Mouse (Mus musculus) midbrain, embryonic 14.5 days (tissue): ENCODE results near the gene Chek2. TPM values are rescaled to one million over a fixed set of nuclear protein-coding genes. Genes with fewer than 3 reads are reported as not detected.
"Not testable (repeated sequence)": the region's sequence is repeated elsewhere in the genome, so short reads cannot be mapped to it uniquely, and the experiment has no call there.

Experiments used
- ATAC-seq: fragments of 200-750 bp; cut with Nextera tagmentation; 2 replicates; pipeline ENCODE4 v1.8.0; 2017; ENCODE audit warnings: moderate number of reproducible peaks, moderate library complexity; ENCODE audit not compliant: low FRiP score, low TSS enrichment
- DNase-seq: peaks from one replicate; pipeline ENCODE4 v3.0.0-alpha.2; 2015
- H3K27ac ChIP-seq: fragments of 300-500 bp; sonication (generic); replicated peaks from 2 replicates; pipeline ENCODE4 v1.5.1; 2014; ENCODE audit warnings: mild to moderate bottlenecking, low read depth, low read length, moderate library complexity
- H3K27me3 ChIP-seq: fragments of 300-500 bp; sonication (generic); 2 replicates; pipeline ENCODE4 v1.6.1; 2014; ENCODE audit warnings: low read length, control low read depth, mixed read lengths; ENCODE audit not compliant: control insufficient read depth, insufficient read depth
- H3K36me3 ChIP-seq: fragments of 300-500 bp; sonication (generic); 2 replicates; pipeline ENCODE4 v1.6.1; 2014; ENCODE audit warnings: low read length, control low read depth; ENCODE audit not compliant: control insufficient read depth, insufficient read depth
- H3K4me1 ChIP-seq: fragments of 300-500 bp; sonication (generic); 2 replicates; pipeline ENCODE4 v1.6.1; 2014; ENCODE audit warnings: mild to moderate bottlenecking, antibody characterized with exemption, low read length, control low read depth; ENCODE audit not compliant: control insufficient read depth, insufficient read depth
- H3K4me2 ChIP-seq: fragments of 300-500 bp; sonication (generic); 2 replicates; pipeline ENCODE4 v1.6.1; 2014; ENCODE audit warnings: mild to moderate bottlenecking, low read length, moderate library complexity
- H3K4me3 ChIP-seq: fragments of 300-500 bp; sonication (generic); replicated peaks from 2 replicates; pipeline ENCODE4 v1.5.1; 2014; ENCODE audit warnings: low read depth, low read length
- H3K9ac ChIP-seq: fragments of 300-500 bp; sonication (generic); replicated peaks from 2 replicates; pipeline ENCODE4 v1.6.1; 2014; ENCODE audit warnings: mild to moderate bottlenecking, low read length, moderate library complexity
- H3K9me3 ChIP-seq: fragments of 300-500 bp; sonication (generic); 2 replicates; pipeline ENCODE4 v1.6.1; 2016; ENCODE audit warnings: low read length, control low read depth, mixed read lengths; ENCODE audit not compliant: control insufficient read depth
- WGBS: fragments of 180-500 bp; shearing (Covaris S2); extraction: QIAGEN DNeasy Blood & Tissue Kit; methylation state at CpG from one replicate; pipeline ENCODE4 v1.1.7; 2014; 5-methylcytosine and 5-hydroxymethylcytosine counted together
- polyA plus RNA-seq: library from polyadenylated mRNA; unstranded; fragments of >200 nt; fragmentation: Nextera tagmentation; extraction: Ambion mirVana; gene quantifications from 2 replicates; pipeline ENCODE4 v1.2.1, GENCODE M21; 2014

Gene Chek2
- polyA plus RNA-seq, 1 experiment from 2014 or later, result 5.9 TPM

GRCm38 (mm10) chr5:110831036-110831720, 8.6 kb upstream of the Chek2 start:
- Histone ChIP-seq H3K27me3 (no peaks in the 10 kb centered on the region), H3K4me2 (no peak overlapping the region), H3K9ac (no peak overlapping the region), H3K4me1 (no peaks in the 10 kb centered on the region), H3K9me3 (no peaks in the 10 kb centered on the region), H3K36me3 (no peaks in the 10 kb centered on the region), H3K27ac (no peak overlapping the region), H3K4me3 (no peak overlapping the region)
- 89% methylated on average over 5 of the region's 5 CpGs for WGBS
- no peak for DNase-seq
- no peak for ATAC-seq

GRCm38 (mm10) chr5:110835959-110836358, 3.8 kb upstream of the Chek2 start:
- no peak overlapping the region for H3K4me2 ChIP-seq
- no peak for ATAC-seq
- peaks cover 4% of the 10 kb centered on the region; the same call in 1 of the 2 replicates for H3K4me1 ChIP-seq
- no peaks in the 10 kb centered on the region for H3K36me3 ChIP-seq
- no peak overlapping the region for H3K4me3 ChIP-seq
- WGBS, result 34% methylated on average over 3 of the region's 3 CpGs
- peak; percentile 73 for DNase-seq
- H3K9ac ChIP-seq, result peak overlapping the region; percentile 6; the same call in 1 of the 2 replicates
- no peaks in the 10 kb centered on the region for H3K9me3 ChIP-seq
- H3K27ac ChIP-seq, result no peak overlapping the region
- no peaks in the 10 kb centered on the region for H3K27me3 ChIP-seq

DNA sequence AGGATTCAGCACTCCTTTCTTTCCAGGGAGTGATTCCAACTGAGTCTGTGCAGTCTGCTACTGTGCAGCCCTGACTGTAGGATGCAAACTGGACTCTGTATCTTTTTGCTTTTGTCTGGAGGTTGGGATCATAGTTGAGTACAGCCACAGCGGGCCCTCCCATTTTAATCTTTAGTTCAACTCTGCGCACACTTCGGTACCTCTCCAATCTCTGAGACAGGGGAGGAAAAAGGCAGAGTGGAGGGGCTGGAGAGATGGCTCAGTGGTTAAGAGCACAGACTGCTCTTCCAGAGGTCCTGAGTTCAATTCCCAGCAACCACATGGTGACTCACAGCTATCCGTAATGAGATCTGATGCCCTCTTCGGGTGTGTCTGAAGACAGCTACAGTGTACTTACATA, 1.8 kb upstream of the Chek2 start:
- ATAC-seq, H3K4me2 ChIP-seq, H3K4me1 ChIP-seq, H3K9me3 ChIP-seq, H3K9ac ChIP-seq, H3K4me3 ChIP-seq, H3K36me3 ChIP-seq, DNase-seq, H3K27me3 ChIP-seq, H3K27ac ChIP-seq: not testable (repeated sequence)
- 90% methylated on average over 5 of the region's 5 CpGs for WGBS

DNA sequence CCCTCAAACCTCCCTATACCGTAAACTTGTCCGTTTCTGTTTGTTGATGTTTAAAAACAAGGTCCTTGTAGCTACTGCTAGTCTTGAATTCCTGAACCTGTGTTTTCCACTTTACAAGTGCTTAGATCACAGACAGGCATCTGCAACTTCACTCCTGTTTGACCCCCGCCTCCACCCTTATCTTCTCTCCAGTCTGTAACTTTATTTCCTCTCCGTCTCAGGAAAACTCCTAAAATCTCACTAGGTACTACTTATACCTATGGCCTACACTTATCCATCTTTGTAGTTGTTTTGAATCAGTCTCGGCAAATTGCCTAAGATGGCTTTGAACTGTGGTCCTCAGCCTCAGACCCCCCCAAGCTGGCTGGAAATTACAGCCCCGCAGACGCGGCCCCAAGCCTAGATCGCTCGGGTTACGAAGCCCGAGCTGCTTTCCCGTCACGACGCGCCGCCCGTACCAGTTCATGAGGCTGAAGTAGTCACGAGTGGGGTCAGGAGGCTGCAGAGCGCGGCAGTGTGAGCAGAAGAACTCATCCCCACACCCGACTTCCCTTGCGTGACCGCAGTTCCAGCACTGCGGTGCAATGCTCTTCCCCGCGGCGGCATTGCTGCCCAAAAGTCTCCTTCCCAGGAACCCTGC, 621 bp upstream of the Chek2 start:
- Histone ChIP-seq H3K9me3 (no peaks in the 10 kb centered on the region), H3K36me3 (no peaks in the 10 kb centered on the region), H3K4me2 (peak overlapping the region; percentile 71), H3K27ac (peak overlapping the region; percentile 72), H3K4me1 (peaks cover 4% of the 10 kb centered on the region; the same call in 1 of the 2 replicates), H3K4me3 (peak overlapping the region; percentile 71), H3K9ac (peak overlapping the region; percentile 65), H3K27me3 (no peaks in the 10 kb centered on the region)
- DNase-seq (no peak), ATAC-seq (no peak; the same call in 1 of the 2 replicates)
- 9% methylated on average over 28 of the region's 28 CpGs for whole genome bisulfite sequencing

DNA sequence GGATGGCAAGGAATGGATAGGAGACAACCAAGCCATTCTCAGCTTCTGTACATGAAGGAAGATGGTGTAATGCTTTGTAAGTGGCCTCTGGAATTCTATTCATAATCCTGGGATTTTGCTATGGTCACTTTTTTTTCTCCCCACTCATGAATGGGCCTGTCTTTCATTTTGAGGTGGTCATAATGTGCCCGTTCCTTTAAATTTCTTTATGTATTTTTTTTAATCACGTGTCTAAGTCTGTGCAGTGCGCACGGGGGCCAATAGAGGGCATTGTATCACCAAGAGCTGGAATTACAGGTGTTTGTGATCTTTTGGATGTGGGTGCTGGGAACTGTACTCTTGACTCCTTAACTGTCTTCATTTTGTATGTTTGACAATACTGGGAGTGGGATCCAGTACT, 686 bp downstream of the Chek2 start:
- H3K9me3 ChIP-seq, result no peaks in the 10 kb centered on the region
- H3K36me3 ChIP-seq, result no peaks in the 10 kb centered on the region
- H3K27ac ChIP-seq, result no peak overlapping the region
- peak overlapping the region; percentile 66 for H3K4me2 ChIP-seq
- H3K4me1 ChIP-seq, result peaks cover 4% of the 10 kb centered on the region; the same call in 1 of the 2 replicates
- WGBS, result 4% methylated on average over 4 of the region's 4 CpGs
- no peak for ATAC-seq
- H3K4me3 ChIP-seq, result peak overlapping the region; percentile 71
- H3K9ac ChIP-seq, result no peak overlapping the region
- H3K27me3 ChIP-seq, result no peaks in the 10 kb centered on the region
- peak; percentile 18 for DNase-seq

- Histone ChIP-seq H3K36me3 (no peaks in the 10 kb centered on the region), H3K4me1 (peaks cover 4% of the 10 kb centered on the region; the same call in 1 of the 2 replicates), H3K27ac (no peak overlapping the region), H3K27me3 (no peaks in the 10 kb centered on the region), H3K9ac (no peak overlapping the region), H3K9me3 (no peaks in the 10 kb centered on the region), H3K4me3 (no peak overlapping the region), H3K4me2 (no peak overlapping the region)
- DNase-seq (no peak), ATAC-seq (no peak)
- WGBS, result 93% methylated on average over 14 of the region's 14 CpGs
These were observed 1.5 kb downstream of the Chek2 start for GRCm38 (mm10) chr5:110841046-110841862.

DNA sequence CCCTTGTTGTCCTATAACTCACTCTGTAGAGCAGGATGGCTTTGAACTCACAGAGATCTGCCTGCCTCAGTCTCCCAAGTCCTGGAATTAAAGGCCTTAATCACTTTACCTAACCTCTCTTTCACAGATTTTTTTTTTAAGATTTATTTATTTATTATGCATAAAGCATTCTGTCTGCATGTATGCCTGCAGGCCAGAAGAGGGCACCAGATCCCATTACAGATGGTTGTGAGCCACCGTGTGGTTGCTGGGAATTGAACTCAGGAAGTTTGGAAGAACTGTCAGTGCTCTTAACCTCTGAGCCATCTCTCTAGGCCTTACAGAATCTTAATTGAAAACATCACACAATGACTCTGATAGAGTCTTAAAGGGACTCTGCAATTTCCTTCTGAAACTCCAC, 13.2 kb downstream of the Chek2 start:
- Histone ChIP-seq H3K27me3 (no peaks in the 10 kb centered on the region), H3K27ac (no peak overlapping the region), H3K9me3 (no peaks in the 10 kb centered on the region), H3K36me3 (0 out of 2 replicates have a peak, but pooled peaks cover 2% of the 10 kb centered on the region), H3K4me1 (no peaks in the 10 kb centered on the region), H3K4me3 (no peak overlapping the region), H3K9ac (no peak overlapping the region), H3K4me2 (no peak overlapping the region)
- DNase-seq (no peak), ATAC-seq (no peak)
- WGBS, result 94% methylated on average over 1 of the region's 1 CpGs

GRCm38 (mm10) chr5:110857091-110857490, 17.3 kb downstream of the Chek2 start:
- ATAC-seq, result no peak
- H3K27me3 ChIP-seq, result no peaks in the 10 kb centered on the region
- 91% methylated on average over 5 of the region's 5 CpGs for WGBS

More at GRCm38 (mm10) chr5:110857091-110857490, 17.3 kb downstream of the Chek2 start:
- DNase-seq, result no peak
- Histone ChIP-seq H3K4me2 (no peak overlapping the region), H3K4me1 (no peaks in the 10 kb centered on the region), H3K36me3 (no peaks in the 10 kb centered on the region), H3K27ac (no peak overlapping the region), H3K4me3 (no peak overlapping the region), H3K9me3 (no peaks in the 10 kb centered on the region), H3K9ac (no peak overlapping the region)
